Mouse (Mus musculus): ENCODE data around the gene Sult2b1.

GRCm38 (mm10) chr7:45805941-45806340 is 21.5 kb upstream of the Sult2b1 start:
- TF ChIP-seq CTCF (IDR thresholded peaks at IDR 0.05) = no peak
- no peak for TF ChIP-seq EP300 (IDR thresholded peaks at IDR 0.05)
